Mouse (Mus musculus) kidney, adult 2 months (tissue): Measurements from ENCODE around the gene Tbxa2r.

Experiments used
- CTCF ChIP-seq: fragments of 200-500 bp; conservative IDR thresholded peaks from 2 replicates; pipeline ENCODE4 v1.5.1; 2011; ENCODE audit warnings: low read depth, mild to moderate bottlenecking, control low read depth, low read length, moderate library complexity, mixed read lengths; ENCODE audit not compliant: insufficient read depth, insufficient read length
- POLR2A ChIP-seq: fragments of 200-500 bp; IDR thresholded peaks from one replicate; pipeline ENCODE4 v1.6.1; 2011; ENCODE audit warnings: low read depth, low read length, control low read depth

GRCm38 (mm10) chr10:81335393-81336340, 7.1 kb downstream of the Tbxa2r start:
- TF ChIP-seq CTCF (no peak), POLR2A (no peak)
